Mouse (Mus musculus) lung, adult 10 weeks (tissue): ENCODE data around the gene Cep170. TPM values are rescaled to one million over a fixed set of nuclear protein-coding genes. Genes with fewer than 3 reads are reported as not detected.

Experiments
- polyA plus RNA-seq: library from polyadenylated mRNA; stranded (reverse); fragments of 350-450 nt; fragmentation: Illumina TruSeq; extraction: RNeasy Lipid Tissue Mini Kit (QIAGEN cat#74804); gene quantifications from one replicate; pipeline ENCODE4 v1.2.3, GENCODE M21; 2014; ENCODE audit warnings: low read depth, low replicate concordance; ENCODE audit not compliant: insufficient read depth

The Cep170 gene
- polyA plus RNA-seq = 6.4 TPM

DNA sequence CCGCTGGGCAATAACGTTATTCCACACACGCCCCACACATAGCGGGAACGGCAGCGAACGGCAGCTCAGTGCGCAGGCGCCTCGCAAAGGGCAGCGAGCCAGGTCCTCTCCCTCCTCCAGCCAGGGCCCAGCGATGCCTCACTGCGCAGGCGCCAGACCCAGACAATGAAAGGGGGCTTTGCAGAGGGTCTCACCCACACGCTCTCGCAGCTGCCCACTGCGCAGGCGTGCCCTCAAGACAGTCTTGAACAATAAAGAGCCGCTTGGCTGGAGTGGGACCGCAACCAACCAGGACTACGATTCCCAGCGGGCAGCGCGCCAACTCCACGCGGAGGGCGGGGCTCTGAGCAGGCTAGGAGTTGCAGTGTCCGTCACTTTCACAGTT is at the start of gene Cep170:
TSS of gene Cep170 (minus strand) at position 32 of the 385 bp plus-strand sequence.

DNA sequence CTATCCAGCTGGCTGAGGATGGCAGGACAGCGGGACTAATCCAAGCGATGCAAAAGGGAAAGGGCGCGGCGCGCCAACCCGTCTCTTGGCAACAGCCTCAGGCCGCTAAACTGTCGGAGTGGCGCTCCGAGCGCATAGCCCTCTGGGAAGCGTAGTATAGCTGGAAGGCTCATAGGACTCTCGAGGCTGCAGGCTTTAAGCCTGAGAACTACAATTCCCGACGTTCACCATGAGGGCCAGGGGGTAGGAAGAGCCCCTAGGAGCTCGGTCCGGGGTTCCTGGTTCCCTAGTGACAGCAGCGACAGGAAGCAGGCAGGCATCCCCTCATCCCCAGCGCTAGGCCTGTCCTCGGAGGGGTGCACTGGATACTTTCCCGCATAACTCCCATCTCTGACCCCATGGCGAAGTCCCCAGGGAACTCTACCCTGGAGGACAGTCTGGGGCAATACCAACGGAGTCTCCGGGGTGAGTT is 760 bp upstream of the Cep170 start, which contains the start of gene Sdccag8:
TSS of gene Sdccag8 (plus strand) at position 70 of the 472 bp plus-strand sequence.

Other genes starting within 250 kb of the Cep170 start
- gene Sdccag8, start 593 bp upstream of the Cep170 start, polyA plus RNA-seq = 6.8 TPM